Mouse (Mus musculus) urinary bladder, adult 18-20 months (tissue): Measurements from ENCODE around the gene Klhl3.

Source experiments
- DNase-seq, 2 experiments: peaks; one replicate each; pipeline ENCODE4 v3.0.0; 2022; ENCODE audit warnings: low spot score in 2 of 2, mixed read lengths in 2 of 2

Gene Klhl3

DNA sequence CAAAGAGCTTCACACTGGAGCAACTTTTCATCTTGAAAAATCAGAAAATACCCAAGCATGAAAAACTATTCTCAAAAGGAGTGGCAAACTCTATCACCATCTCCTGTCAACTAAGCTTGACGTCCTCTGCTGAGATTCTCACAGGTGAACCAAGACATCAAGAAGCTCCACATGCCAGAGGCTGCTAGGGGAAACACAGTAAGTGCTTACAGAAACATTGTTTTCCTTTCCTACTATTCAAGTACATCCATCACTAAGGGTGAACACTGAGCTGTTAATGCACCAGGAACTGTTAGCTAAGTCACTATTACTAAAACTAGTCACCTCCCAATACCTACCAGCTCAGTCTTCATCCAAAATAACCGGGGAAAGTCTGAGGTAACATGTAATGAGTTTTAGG lies 11.6 kb upstream of the Klhl3 start:
- no peak for DNase-seq

DNA sequence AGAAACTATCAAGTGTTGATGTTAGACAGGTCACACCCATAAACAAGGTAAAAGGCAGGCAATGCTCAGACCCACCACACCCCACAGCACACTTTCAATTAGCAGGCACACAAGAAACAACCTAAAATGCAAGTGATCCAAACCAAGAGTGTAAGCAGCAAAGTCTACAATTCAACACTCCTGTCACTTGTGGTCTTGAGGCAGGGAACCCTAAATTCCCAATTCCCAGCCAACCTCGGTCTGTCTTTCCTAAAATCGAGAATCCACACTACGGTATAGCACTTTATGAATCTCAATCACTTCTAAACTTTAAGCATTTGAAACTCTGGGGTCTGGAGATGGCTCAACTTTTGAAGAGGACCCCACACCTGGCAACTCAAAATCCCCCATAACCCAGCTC lies 10.9 kb upstream of the Klhl3 start:
- no peak for DNase-seq

DNA sequence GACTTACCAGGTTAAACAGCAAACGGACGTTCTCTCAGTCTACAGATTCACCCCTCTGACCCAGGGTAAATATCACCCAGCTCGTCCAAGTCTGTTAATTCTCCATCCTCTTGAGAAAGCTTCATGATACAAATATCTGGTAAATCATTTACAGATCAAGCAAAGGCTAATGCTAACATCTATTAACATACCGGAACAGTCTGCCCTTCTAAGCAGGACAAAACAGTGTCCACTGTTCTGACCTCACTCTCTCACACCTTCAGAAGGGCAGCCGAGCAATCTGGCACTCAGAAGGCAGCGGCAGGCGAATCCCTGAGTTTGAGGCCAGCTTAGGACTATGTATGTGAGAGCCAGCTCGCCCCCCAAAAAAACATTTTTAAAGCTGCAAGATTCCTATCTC lies 10.0 kb upstream of the Klhl3 start:
- DNase-seq = no peak

DNA sequence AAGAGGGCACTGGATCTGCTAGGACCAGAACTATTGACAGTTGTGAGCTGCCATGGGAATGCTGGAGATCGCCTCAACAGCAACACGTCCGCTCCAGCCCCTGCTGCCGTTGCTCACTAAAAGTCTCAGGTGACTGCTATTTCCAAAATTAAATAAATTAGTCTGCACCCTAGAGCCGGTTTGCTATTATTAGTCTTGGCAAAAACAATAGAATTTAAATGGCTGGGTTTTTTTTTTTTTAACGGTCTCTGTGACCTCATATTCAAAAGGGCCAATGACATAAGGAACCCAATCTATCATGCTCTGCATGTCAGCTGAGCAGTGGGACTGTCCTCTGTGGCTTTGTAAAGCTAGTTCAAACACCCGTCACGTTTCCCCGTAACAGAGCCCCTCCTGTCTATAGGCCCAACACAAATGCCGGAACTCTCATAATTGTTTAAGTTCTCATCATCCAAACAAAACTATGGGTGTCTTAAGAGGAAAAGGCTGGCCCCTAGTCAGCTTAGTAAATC lies 9.4 kb upstream of the Klhl3 start:
- DNase-seq = no peak

DNA sequence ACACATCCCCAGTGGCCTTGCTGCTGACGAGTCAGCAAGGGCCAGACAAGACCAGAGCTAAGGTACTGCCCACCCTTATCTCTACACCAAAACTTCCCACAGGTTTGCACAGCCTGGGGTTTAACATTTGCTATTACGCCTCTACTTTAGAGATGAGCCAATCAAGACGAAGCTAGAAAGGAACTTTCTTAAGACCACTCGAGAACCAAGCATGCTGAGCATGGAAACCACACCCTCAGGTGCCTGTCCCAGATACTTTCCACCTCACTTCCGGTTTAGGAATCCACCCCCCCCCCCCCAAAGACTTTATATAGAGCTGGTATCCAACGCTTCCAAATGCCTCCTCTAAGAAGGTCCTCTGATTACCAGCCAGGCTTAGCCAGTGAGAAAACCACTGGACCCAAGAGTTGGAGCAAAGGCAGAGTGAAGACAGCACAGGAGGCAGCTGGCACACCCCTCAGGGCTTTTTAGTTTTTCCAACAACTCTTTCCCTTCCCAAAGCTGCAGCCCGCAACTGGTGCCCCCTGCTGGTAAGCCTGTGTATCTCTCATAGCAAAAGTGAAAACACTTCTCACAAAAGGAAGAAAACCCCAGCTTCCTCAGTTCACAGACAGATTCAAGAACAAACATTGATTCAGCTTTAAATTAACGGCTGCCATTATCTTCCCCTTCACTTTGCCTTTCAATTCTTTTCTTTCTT lies 4.1 kb upstream of the Klhl3 start:
- DNase-seq = peak; percentile 39 to 42

DNA sequence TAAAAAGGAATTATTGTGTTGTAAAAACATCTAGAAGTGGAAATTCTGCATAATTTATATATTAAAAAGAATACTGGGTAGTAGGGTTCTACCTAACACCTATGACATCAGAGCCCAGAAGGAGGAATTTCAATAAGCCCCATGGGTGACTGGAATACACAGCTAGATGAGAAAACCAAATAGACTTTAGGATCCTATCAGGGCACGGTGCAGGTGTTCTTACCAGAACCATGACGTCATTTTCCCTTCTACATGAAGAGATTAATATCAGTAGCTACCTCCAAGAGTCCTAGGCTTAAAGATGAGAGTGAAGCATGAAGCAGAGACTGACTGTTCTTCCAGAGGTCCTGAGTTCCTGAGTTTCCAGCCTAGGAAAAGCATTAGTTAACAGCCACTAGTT lies 3.4 kb upstream of the Klhl3 start:
- DNase-seq = no peak

DNA sequence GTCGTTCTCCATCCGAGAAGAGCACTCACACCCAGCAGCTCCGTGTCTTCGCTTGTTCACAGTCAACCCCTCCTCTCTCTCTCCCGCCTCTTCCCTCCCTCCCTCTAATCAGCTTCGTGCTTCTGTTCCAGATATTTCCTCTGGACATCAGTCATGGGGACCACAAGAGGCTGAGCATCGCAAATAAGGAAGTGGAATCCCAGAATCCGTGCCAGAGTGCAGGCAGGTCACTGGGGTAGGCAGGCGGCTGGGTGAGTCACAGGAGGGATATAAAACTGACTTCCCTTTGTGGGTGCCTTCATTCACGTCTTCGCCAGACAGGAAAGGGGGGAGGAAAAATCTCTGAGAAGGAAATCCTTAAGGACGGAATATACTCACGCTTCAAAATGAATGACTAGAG lies 1.8 kb upstream of the Klhl3 start:
- DNase-seq = peak in 1 of 2 experiments; percentile 21

DNA sequence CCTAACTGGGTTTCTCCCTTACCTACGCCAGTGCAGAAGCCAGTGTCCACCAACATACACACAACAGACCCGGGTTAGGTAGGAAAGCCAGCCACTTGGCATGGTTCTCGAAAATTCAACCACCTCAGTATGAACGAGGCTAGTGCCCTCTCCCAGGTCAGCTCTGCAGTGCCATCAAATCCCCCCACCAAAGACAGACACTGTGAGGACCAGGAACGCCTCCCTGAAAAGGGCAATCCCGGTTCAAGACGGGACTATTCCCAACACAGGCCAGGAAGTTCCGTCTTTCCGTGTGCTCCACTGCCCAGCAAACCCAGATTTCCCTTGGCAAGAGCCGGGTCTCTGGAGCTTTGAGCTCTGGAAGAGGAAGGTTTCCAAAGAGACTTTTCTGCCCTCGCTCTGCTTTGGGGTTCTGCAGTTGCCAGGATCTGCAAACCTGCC lies 771 bp downstream of the Klhl3 start:
- DNase-seq = peak in 1 of 2 experiments; percentile 31

DNA sequence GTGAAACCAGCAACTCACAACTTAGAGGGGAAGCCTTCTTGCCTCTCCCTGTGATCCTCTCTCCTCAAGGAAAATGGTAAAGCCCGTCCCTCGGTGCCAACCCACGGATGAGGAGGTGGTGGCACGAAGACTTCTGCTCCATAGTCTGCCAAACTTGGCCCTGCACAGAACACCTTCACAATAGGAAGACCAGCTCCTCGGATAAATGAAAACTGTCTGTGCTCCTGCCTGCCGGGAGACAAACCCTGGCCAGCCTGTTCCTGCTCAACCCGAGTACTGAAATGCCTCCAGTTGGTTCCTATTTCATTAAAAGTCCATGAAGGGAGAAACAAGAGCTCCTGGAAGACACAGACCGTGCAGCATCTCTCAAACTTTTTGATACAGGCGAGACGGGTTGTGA lies 1.2 kb downstream of the Klhl3 start:
- no peak for DNase-seq

DNA sequence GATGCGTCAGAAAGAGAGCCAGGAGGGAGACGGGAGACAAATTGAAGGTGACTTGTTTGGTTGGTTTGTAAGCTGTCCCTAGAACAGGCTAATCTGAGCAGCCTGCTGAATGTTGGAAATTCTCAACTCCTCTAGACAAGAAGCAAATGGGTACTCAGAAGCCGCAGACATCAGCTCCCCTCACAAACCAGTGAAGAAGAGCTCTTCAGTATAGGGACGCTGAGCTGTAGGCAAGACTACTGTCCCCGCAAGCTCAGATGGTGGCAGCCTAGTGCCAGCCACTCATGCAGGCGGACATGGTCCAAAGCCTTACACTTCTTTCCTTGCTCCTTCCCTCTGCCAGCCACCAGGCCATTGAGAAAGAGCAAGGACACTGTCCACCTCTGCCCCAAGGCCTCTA lies 2.1 kb downstream of the Klhl3 start:
- DNase-seq = no peak

DNA sequence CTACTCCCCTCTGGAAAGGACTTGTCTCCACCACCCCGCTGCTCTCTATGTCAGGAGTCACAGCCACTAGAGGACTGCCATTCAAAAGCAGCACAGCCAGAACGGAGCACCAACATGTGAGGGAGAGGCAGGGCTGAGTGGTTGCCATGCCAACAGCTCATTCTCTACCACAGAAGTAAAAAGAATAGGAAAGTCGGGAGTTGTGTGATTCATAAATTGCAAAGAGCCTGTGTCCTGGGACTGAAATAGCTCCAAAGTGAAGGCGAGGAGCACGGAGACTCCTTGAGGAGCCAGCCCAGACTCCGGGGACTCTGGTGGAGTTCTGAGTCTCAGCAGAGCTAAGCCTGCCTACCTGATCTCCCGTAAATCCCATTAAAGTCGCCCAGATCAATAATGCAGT lies 22.7 kb downstream of the Klhl3 start:
- DNase-seq = no peak

DNA sequence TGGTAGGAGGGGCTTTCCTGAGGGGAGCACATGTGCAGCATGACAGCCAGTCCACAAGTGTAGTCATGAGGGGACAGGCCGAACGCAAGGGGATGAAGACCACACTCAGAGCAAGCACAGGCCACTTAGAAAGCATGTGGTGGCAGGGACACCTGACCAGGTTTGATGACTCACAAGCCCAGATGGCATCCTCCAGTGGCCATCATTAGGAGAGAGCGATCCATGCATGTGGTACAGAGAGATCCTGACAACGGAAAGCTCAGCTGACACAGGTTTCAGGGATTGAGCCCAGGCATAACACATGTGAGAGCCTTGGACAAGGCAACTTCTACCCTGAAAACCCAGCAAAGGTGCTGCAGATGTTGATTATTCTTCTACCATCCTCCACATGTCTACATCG lies 29.0 kb downstream of the Klhl3 start:
- DNase-seq = no peak

DNA sequence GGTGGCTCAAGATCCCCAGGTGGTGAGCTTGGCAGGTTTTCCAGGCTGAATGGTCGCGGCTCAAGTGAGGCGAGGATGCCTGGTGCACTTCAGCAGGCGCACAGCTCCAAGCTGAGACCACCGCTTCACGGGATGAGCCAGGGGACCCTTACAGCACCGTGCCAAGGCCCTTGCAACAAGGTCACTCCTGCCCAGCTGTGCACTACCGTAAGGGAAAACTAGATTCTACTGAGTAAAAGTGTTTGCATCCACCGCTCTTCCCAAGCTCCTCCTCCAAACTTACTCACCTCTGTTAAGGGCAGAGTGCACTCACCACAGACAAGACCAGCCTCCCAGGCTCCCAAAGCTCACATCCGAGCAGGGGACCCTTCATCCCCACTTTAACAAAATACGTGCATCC lies 29.9 kb downstream of the Klhl3 start:
- no peak for DNase-seq

DNA sequence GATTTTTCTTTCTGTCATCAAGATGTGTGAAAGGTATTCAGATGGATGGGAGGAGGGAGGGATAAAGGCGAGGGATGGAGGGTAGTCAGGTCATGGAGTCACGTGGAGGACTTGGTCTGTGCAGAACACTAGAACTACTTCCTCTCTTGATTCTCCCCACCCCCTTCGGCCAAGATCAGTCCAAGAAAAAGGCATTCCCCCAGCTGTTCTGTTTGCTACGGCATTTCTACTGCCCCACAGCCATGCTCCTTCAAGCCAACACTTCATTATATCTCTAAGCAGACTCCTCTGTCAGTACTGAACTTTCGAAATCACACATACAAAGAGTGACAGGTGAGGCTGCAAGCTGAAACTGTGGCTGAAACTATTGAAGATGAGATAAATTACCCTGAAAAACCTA lies 30.3 kb downstream of the Klhl3 start:
- DNase-seq = no peak

DNA sequence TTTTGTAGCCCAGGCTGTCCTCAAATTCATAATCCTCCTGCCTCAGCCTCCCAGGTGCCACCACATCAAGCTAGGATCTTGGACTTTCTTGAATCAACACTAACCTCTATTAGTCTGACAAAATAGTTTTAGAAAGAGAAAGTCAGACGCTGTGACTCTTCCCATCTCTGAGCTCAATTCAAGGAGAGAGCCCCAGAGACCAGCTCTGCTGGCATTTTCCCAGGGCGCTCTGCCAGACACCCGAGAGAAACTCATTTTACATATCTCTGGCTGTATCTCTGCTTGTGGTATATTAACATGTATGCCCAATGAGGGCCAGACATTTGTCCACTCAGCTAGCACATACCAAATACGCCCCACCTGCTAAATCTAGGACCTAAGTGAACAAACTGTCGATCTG lies 35.0 kb downstream of the Klhl3 start:
- DNase-seq = no peak

DNA sequence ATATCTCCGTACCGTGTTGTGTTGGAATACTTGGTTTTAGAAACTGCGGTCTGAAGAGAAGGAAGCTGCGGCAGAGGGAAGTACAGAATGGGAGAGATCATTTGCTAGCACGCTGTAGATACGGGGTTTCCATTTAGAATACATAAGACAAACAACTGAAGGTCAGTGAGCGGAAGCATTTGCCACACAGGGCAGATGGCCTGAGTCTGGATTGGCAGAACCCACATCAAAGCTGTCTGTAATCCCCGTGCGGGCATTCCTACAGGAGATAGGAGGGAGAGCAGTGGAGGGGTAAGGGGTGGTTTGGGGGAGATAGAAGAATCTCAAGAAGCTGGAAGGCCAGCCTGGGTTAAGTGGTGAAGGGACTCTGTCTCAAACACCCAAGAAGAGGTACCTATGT lies 38.5 kb downstream of the Klhl3 start:
- no peak for DNase-seq

DNA sequence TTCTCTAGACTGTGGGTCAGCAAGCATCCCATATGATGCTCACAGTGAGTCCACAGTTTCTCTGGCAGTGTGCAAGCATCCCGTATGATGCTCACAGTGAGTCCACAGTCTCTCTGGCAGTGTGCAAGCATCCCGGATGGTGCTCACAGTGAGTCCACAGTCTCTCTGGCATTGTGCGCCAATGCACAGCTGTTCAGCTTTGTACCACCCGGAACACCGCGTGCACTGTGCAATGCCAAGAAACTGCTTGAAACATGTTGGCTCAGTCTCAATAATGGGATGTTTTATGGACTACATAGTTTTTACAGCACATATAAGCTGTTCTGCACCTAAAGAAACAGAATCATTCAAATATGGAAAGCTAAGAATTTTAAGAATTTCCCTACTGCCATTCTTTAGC lies 38.9 kb downstream of the Klhl3 start:
- no peak for DNase-seq

DNA sequence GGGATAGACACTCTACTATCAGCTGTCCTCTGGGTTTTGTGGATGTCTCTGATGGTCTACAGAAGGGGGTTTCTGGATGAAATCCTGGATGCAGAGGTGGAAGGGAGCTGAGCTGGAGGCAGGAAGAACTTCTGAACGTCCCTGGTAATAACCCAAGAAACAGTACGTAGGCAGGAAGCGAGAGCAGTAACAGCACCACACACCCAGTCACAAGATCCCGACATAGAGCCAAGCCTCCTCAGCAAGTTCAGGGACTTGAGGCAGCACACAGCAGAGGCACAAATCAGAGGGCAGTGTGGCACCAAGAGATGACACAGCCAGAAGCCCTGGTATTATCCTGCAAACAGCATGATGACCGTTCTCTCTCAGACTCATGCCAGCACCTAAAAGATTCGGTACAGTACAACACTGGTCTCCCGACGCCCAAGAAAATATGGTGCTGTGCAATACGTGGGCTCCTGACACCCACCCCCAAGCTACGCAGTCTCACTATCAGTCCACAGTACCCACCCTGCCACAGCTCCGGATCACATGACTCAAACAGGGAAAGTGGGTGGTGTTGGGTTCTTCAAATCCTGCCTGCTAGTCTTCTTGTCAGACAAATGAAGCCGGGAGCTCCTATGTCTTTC lies 40.0 kb downstream of the Klhl3 start:
- no peak for DNase-seq

DNA sequence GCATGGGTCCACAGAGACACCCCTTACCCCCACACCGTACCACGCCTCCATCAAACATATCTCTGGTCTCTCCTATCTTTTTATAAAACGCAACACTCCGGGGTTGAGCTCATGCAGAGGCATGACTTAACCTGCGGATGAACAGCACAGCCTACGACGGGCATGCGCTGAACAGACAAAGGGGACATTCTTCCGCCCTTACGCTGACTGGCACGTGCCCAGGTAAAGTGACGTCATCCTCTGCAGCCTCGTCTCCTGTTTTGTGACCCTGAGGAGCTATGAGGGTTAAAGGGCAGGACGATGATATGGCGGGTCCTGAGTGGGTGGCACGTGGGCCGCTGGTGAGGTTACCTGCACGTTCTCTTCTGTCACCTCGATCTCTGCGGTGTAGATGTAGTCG lies 42.2 kb downstream of the Klhl3 start:
- no peak for DNase-seq

DNA sequence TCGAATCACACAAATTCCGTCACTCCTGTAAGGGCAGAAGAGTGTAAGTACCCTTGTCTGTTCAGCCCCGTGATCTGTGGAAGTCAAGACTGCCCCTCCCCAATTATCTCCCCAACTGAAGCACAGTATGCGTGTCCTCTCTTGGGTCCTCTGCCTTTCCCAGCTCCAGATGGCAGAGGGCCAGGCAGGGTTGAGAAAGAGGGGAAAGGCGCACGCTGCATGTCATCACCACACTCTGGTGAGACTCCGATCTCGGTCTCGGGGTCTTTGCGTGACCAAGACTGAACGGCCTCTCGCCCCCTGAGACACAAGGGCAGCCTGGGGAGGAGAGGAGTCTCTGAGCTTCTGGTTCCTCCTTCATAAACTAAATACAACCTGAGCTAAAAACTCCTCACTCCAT lies 42.9 kb downstream of the Klhl3 start:
- DNase-seq = no peak

DNA sequence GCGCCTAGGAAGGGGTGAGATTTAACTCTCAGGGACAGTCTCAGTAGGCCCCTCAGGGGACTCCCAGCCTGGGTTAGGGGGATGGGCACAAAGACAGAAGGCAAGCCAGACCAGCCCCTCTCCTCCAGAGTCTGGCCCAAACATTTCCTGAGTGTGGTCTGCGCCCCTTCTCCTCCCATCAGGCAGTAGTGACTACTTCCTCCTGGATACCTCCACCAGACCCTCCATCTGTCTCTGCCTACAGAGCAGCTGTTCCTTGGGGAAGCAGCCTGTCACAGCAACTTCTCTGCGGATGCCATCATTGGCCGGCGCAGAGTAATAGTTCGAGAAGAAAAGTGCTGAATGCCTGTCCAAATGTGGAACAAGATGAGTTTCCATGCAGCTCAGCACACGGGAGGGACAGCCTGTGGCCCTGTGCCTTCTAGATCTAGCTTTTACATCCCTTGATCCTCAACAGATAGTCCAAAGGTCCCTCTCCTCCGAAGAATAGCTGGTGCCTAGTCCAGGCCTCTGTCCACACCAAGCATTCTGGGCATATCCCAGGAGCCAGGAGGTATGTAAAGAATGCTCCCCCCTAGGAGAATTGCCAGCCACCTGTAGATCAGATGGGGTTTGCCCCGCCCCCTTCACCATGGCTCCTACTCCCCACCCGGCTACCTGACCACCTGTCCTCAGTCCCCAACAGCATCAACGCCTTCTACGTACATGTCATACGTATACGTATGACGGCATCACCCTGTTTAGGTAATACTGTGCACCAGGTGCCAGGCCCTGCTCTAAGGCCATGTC lies 44.8 kb downstream of the Klhl3 start:
- no peak for DNase-seq

DNA sequence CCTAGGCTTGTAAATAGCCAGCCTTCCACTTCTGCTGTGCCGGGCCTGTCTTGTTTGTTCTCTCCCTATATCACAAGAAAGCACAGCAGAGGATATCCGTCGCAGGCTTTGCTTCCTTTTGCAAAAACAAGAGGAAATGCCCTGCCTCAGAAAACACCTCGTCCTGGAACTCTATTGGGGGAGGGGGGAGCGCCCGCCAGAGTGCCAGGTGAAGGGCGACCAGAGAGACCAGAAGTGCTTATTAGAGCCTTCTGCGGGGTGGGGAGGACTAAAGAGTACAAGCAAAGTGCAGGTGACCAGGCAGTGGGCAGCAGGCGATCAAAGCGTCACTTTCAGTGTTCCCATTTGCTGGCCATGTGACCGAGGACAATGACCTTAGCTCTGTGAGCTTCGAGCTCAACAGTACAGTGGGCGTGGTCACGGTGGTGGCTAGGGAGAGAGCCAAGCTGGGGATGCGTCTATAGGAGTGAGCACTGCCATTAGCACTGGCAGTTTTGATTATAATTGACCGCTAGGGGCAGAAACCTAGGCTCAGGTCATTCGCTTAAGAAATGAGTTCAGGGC lies 45.8 kb downstream of the Klhl3 start:
- peak; percentile 20 to 27 for DNase-seq
